Mouse (Mus musculus) testis, adult 2 months (tissue): ENCODE measurements around the gene Cd80. TPM values are rescaled to one million over a fixed set of nuclear protein-coding genes. Genes with fewer than 3 reads are reported as not detected.

Experiments used
- H3K27ac ChIP-seq: fragments of 200-500 bp; 2 replicates; pipeline ENCODE4 v1.5.1; 2012; ENCODE audit warnings: low read depth, low read length; ENCODE audit not compliant: control insufficient read depth, insufficient read depth
- H3K27me3 ChIP-seq: fragments of 200-500 bp; 2 replicates; pipeline ENCODE4 v1.6.1; 2012; ENCODE audit warnings: mild to moderate bottlenecking, low read length, moderate library complexity; ENCODE audit not compliant: control insufficient read depth, insufficient read depth
- H3K36me3 ChIP-seq: fragments of 200-500 bp; 2 replicates; pipeline ENCODE4 v1.6.1; 2012; ENCODE audit warnings: mild to moderate bottlenecking, low read length; ENCODE audit not compliant: control insufficient read depth, insufficient read depth
- H3K4me1 ChIP-seq: fragments of 200-500 bp; 2 replicates; pipeline ENCODE4 v1.6.1; 2012; ENCODE audit warnings: low read length; ENCODE audit not compliant: control insufficient read depth, insufficient read depth
- H3K4me3 ChIP-seq: fragments of 200-500 bp; 2 replicates; pipeline ENCODE4 v1.5.1; 2012; ENCODE audit warnings: low read depth, mild to moderate bottlenecking, low read length, moderate library complexity, mixed read lengths; ENCODE audit not compliant: control insufficient read depth
- CTCF ChIP-seq: fragments of 200-500 bp; IDR thresholded peaks from 2 replicates; pipeline ENCODE4 v1.5.1; 2012; ENCODE audit warnings: low read depth, mild to moderate bottlenecking, inconsistent platforms, low read length, moderate library complexity; ENCODE audit not compliant: control insufficient read depth, insufficient read depth, insufficient replicate concordance
- POLR2A ChIP-seq: fragments of 200-500 bp; IDR thresholded peaks from 2 replicates; pipeline ENCODE4 v1.6.1; 2012; ENCODE audit warnings: low read depth, mild to moderate bottlenecking, inconsistent platforms, low read length, moderate library complexity; ENCODE audit not compliant: control insufficient read depth
- polyA plus RNA-seq: library from polyadenylated mRNA; depleted of rRNA; stranded (reverse); fragments of >200 nt; gene quantifications from 2 replicates; pipeline ENCODE4 v1.2.3, GENCODE M21; 2012

The Cd80 gene
- polyA plus RNA-seq, 1 experiment = 0.10 TPM

DNA sequence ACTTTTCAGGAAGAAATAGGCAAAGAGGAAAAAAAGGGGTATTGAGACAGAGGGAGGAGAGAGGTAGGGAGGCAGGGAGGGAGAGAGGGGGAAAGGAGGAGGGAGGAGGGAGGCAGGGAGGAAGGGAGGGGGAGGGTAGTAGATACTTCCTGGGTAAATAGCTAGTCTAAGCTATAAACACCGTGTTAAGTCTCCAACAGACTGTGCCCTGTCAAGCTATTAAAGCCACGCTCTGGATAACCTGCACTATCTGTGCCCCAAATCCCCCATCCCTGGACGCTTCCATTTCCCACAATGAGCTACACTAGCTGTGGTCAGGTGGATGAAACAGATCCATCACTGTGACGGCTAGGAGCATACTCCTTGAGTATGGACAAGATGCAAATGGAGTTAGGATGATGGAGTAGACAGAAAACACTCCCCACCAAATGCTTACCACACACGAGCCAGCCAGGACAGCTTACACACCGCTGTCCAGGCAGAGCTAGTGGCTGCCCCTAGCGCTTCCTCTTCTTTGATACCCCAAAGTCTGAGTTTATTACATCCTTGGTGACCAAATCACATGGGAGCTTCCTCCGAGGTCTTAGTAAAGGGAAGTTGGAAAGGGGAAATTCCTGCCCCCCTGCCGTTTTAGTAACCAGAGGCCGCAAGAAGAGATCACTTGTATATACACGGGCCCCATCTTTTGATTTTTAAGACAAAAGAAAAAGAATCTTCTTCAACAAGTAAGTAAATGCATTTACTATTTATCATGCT lies 1.6 kb downstream of the Cd80 start:
- H3K27me3 ChIP-seq = no peaks in the 10 kb centered on the region
- H3K4me1 ChIP-seq = peaks cover 10% of the 10 kb centered on the region
- no peaks in the 10 kb centered on the region for H3K36me3 ChIP-seq
- no peak overlapping the region for H3K27ac ChIP-seq
- H3K4me3 ChIP-seq = no peak overlapping the region
- no peak for TF ChIP-seq CTCF
- TF ChIP-seq POLR2A = no peak

DNA sequence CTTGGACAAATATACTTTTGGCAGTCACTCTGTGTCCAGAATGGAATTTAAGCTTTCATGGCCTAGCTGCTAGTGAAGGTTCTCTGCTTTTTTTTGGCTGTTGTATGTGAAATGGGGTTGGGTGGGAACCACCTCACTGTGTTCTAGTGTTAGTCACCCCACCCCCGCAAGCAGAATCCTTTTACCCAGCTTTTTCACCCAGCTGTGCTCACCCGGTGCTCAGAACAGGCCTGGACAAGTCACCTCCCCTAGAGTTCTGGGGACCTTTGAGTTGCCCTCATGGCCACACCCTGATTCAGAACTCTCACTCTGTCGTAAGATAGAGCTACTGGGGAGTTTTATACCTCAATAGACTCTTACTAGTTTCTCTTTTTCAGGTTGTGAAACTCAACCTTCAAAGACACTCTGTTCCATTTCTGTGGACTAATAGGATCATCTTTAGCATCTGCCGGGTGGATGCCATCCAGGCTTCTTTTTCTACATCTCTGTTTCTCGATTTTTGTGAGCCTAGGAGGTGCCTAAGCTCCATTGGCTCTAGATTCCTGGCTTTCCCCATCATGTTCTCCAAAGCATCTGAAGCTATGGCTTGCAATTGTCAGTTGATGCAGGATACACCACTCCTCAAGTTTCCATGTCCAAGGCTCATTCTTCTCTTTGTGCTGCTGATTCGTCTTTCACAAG lies 3.4 kb downstream of the Cd80 start:
- TF ChIP-seq CTCF (no peak), POLR2A (no peak)
- Histone ChIP-seq H3K4me3 (no peak overlapping the region), H3K27ac (no peak overlapping the region; the same call in 1 of the 2 replicates)

DNA sequence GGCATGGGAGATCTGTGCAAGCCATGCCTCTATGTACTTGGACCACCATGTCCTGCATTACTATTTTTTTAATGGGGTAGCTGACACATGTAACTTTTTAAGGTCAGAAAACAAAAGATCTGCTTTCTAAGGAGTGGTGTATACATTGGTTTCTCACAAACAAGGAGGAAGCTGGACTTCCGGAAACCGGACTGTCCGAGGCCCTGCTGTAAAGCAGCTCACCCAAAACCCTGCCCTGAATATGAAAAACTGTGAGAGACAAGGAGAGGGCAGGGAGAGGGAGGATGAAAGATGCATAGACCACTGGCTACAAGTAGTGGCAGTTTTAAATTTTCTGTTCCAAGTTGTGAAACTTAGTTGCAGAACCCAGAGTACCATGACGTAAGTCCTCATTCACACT lies 4.6 kb downstream of the Cd80 start:
- Histone ChIP-seq H3K27me3 (no peaks in the 10 kb centered on the region), H3K27ac (no peak overlapping the region), H3K36me3 (no peaks in the 10 kb centered on the region), H3K4me1 (peaks cover 6% of the 10 kb centered on the region; the same call in 1 of the 2 replicates), H3K4me3 (no peak overlapping the region)
- TF ChIP-seq CTCF (no peak), POLR2A (no peak)

More for the DNA sequence above, 3.4 kb downstream of the Cd80 start:
- peaks cover 9% of the 10 kb centered on the region for H3K4me1 ChIP-seq
- H3K27me3 ChIP-seq = no peaks in the 10 kb centered on the region
- no peaks in the 10 kb centered on the region for H3K36me3 ChIP-seq

DNA sequence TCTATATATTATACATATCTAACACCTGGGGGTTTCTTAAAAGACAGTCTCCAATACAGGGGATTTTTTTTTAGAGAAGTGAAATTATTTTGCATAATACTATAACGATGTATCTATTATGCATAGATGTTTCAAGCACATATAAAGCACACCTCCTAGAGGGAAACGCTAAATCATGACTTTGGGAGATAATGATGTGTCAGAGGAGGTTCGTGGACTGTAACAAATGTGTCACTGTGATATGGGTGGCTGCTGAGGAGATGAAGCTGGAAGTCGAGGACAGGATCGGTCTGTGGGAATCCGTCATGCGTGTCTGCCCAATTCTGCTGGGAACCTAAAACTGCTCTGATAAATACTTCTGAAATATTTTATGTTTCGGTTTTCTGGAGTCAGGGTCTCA lies 6.4 kb downstream of the Cd80 start:
- Histone ChIP-seq H3K27ac (no peak overlapping the region), H3K4me3 (no peak overlapping the region), H3K36me3 (no peaks in the 10 kb centered on the region), H3K4me1 (no peaks in the 10 kb centered on the region), H3K27me3 (no peaks in the 10 kb centered on the region)
- TF ChIP-seq CTCF (no peak), POLR2A (no peak)

DNA sequence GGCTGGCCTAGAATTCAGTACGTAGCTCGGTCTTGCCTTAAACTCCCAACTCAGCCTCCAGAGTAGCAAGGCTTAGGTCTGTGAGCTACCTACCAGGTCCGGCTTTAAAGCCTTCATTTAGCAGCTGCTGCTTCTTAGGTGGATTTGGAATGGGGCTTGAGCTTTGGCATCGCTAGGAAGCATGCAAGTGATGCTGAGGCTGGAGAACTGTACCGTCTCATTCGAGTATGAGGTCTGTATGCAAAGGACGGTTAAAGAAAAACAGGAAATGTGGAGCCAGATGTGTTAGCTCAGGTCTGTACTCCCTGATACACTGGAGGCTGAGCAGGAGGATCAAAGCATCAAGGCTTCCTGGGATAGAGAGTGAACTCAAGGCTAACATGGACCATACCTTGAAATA lies 6.8 kb downstream of the Cd80 start:
- Histone ChIP-seq H3K27me3 (no peaks in the 10 kb centered on the region), H3K4me3 (no peak overlapping the region), H3K4me1 (no peaks in the 10 kb centered on the region), H3K27ac (no peak overlapping the region), H3K36me3 (no peaks in the 10 kb centered on the region)
- TF ChIP-seq POLR2A (no peak), CTCF (no peak)

DNA sequence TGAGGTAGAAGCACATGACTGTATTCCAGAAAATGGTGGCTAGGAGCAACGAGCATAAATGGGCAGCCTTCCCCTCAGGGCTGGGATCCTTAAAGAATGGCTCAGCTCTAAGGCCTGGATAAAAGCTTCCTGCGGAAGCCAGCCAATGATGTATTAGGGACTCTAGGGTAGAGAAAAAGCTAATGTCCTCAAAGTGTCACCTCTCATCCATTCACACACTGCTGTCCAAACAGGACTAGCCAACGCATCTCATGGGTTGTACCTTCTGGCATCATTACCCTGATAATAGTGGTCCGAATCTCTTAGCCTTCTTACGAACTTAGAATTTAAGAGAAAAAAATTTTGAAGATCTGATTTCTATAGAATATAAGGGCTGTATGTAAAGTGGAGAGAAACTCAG lies 7.9 kb downstream of the Cd80 start:
- H3K4me1 ChIP-seq = no peaks in the 10 kb centered on the region
- H3K27me3 ChIP-seq = no peaks in the 10 kb centered on the region
- TF ChIP-seq CTCF (no peak), POLR2A (no peak)
- no peaks in the 10 kb centered on the region for H3K36me3 ChIP-seq
- no peak overlapping the region for H3K27ac ChIP-seq
- no peak overlapping the region for H3K4me3 ChIP-seq

DNA sequence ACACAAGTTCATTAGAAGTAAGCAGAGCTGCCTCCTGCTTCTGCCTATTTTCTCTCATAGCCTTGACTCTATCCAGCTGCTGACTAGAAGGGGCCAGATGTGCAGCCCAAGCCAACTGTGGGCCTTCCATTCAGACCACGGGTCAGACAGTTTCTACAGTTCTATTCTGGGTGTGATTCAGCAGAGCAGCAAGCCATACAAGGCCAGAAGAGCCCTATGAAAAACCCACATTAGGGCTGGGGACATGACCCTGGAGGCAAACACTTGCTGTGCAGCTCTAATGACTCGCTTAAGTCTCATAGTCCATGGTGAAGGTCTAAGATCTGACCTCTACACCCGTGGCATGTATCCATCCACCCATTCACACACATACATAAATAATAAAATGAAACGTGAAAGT lies 10.7 kb downstream of the Cd80 start:
- no peaks in the 10 kb centered on the region for H3K4me1 ChIP-seq
- H3K4me3 ChIP-seq = no peak overlapping the region
- no peak for TF ChIP-seq POLR2A
- no peak for TF ChIP-seq CTCF
- H3K27ac ChIP-seq = no peak overlapping the region
- H3K36me3 ChIP-seq = no peaks in the 10 kb centered on the region
- no peaks in the 10 kb centered on the region for H3K27me3 ChIP-seq
